Mouse (Mus musculus): ENCODE data around the gene Lce1e. TPM values are rescaled to one million over a fixed set of nuclear protein-coding genes. Genes with fewer than 3 reads are reported as not detected.
A peak's percentile ranks its signal among the peaks of the same experiment; 100 is the strongest.
"Not testable (repeated sequence)": the region's sequence is repeated elsewhere in the genome, so short reads cannot be mapped to it uniquely, and the experiment has no call there.

Lce1e gene
- total and polyA plus RNA-seq, 2 experiments from 2014 or later: not detected

GRCm38 (mm10) chr3:92715122-92715521 is 6.2 kb upstream of the Lce1e start:
- Histone ChIP-seq H3K9me3 (ENCODE audit: low read length) (no peaks in the 10 kb centered on the region), H3K9ac (replicated peaks; ENCODE audit: low read length, poor library complexity, severe bottlenecking) (no peak overlapping the region), H3K4me2 (ENCODE audit: low read depth, low read length, poor library complexity, severe bottlenecking) (no peak overlapping the region), H3K36me3 (ENCODE audit: insufficient read depth, low read length) (no peaks in the 10 kb centered on the region), H3K27me3 (ENCODE audit: insufficient read depth, low read length) (no peaks in the 10 kb centered on the region), H3K27ac (ENCODE audit: low read depth, low read length) (no peak overlapping the region), H3K4me3 (ENCODE audit: low read depth, low read length) (no peak overlapping the region), H3K4me1 (ENCODE audit: insufficient read depth, low read length) (no peaks in the 10 kb centered on the region)
- peak; percentile 37 for TF ChIP-seq CTCF (IDR thresholded peaks at IDR 0.05)
- DNase-seq (ENCODE audit: low spot score): no peak
- no peak for ATAC-seq (ENCODE audit: low FRiP score)

- Histone ChIP-seq H3K9me3 (ENCODE audit: low read length) (no peaks in the 10 kb centered on the region), H3K4me2 (ENCODE audit: low read depth, low read length, poor library complexity, severe bottlenecking) (no peak overlapping the region), H3K9ac (replicated peaks; ENCODE audit: low read length, poor library complexity, severe bottlenecking) (no peak overlapping the region), H3K4me1 (ENCODE audit: insufficient read depth, low read length) (no peaks in the 10 kb centered on the region), H3K27me3 (ENCODE audit: insufficient read depth, low read length) (no peaks in the 10 kb centered on the region), H3K4me3 (ENCODE audit: low read depth, low read length) (no peak overlapping the region), H3K36me3 (ENCODE audit: insufficient read depth, low read length) (no peaks in the 10 kb centered on the region), H3K27ac (ENCODE audit: low read depth, low read length) (no peak overlapping the region)
- WGBS: 7% methylated on average over 1 of the region's 1 CpGs
- ATAC-seq (ENCODE audit: low FRiP score): no peak
- no peak for TF ChIP-seq CTCF (IDR thresholded peaks at IDR 0.05)
- no peak for DNase-seq (ENCODE audit: low spot score)
Measured at GRCm38 (mm10) chr3:92694613-92695012, 14.3 kb downstream of the Lce1e start.

DNA sequence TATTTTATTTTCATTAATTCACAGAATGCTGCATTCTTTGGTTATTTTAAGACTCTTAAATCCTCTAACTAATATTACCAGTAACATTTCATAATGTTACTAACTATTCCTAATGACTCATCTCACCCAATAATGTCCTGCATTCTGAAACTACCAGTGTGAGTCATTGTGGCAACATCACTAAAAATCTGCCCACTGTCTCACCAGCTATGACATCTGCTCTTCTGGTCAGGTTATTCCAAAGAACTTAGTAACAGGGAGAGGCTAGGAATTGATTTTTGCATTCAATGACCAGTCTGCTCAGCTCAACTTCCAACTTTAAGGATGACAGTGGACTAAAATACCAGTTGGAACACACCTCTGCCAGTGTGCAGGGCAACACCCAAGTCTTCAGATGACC is 17.2 kb downstream of the Lce1e start:
- Histone ChIP-seq H3K4me3 (ENCODE audit: low read depth, low read length) (no peak overlapping the region), H3K27ac (ENCODE audit: low read depth, low read length) (no peak overlapping the region)

DNA sequence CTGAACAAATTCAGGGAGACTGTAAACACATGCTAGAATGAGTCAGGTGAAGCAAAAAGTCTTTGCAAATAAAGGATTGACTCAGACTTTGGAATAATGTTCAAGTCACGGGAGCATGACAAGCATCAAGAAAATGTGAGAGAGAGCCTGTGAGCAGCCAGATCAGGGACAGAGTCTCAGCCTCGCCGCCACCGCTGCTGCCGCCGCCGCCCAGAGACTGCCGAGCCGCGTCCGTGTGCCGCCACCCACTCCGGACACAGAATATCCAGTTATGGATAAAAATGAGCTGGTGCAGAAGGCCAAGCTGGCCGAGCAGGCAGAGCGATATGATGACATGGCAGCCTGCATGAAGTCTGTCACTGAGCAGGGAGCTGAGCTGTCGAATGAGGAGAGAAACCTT is 19.7 kb downstream of the Lce1e start:
- H3K36me3 ChIP-seq (ENCODE audit: insufficient read depth, low read length); H3K9ac ChIP-seq (replicated peaks; ENCODE audit: low read length, poor library complexity, severe bottlenecking); H3K27me3 ChIP-seq (ENCODE audit: insufficient read depth, low read length); H3K9me3 ChIP-seq (ENCODE audit: low read length); DNase-seq (ENCODE audit: low spot score); H3K27ac ChIP-seq (ENCODE audit: low read depth, low read length); H3K4me3 ChIP-seq (ENCODE audit: low read depth, low read length); H3K4me1 ChIP-seq (ENCODE audit: insufficient read depth, low read length); ATAC-seq (ENCODE audit: low FRiP score); H3K4me2 ChIP-seq (ENCODE audit: low read depth, low read length, poor library complexity, severe bottlenecking): not testable (repeated sequence)
- WGBS: 89% methylated on average over 16 of the region's 16 CpGs

More for the DNA sequence above, 17.2 kb downstream of the Lce1e start:
- H3K27me3 ChIP-seq (ENCODE audit: insufficient read depth, low read length): no peaks in the 10 kb centered on the region
- no peak overlapping the region for H3K9ac ChIP-seq (replicated peaks; ENCODE audit: low read length, poor library complexity, severe bottlenecking)
- no peaks in the 10 kb centered on the region for H3K36me3 ChIP-seq (ENCODE audit: insufficient read depth, low read length)
- H3K4me2 ChIP-seq (ENCODE audit: low read depth, low read length, poor library complexity, severe bottlenecking): no peak overlapping the region
- H3K4me1 ChIP-seq (ENCODE audit: insufficient read depth, low read length): no peaks in the 10 kb centered on the region
- no peak for TF ChIP-seq CTCF (IDR thresholded peaks at IDR 0.05)
- DNase-seq (ENCODE audit: low spot score) (no peak), ATAC-seq (ENCODE audit: low FRiP score) (no peak)
- H3K9me3 ChIP-seq (ENCODE audit: low read length): no peaks in the 10 kb centered on the region

DNA sequence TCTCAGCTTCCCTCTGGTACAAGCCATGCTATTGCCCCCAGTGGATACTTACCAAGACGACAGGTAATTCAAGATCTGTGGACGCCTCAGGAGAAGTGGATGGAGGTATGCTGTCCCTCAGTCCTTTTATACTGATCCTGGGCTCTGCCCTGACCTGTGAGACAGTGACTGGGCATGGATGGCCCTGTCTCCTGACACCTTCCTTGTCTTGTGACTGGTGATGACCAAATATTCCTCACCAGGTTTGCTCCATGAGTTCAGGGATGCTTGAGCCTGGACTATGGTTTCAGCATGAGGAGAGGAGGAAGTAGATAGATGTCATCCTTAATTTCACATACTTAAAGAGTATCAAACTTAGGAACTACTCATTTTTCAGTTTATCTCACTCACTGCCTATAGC is 21.8 kb downstream of the Lce1e start, which contains the start of gene Lce1d:
Gene Lce1d (minus strand): TSS at position 101 of the 400 bp plus-strand sequence.
- no peak within 1 kb of the TSS for H3K4me2 ChIP-seq (ENCODE audit: low read depth, low read length, poor library complexity, severe bottlenecking)
- WGBS: 84% methylated on average over 2 of the region's 2 CpGs
- H3K9me3 ChIP-seq (ENCODE audit: low read length): no peaks in the 10 kb centered on the region
- H3K27me3 ChIP-seq (ENCODE audit: insufficient read depth, low read length): no peaks in the 10 kb centered on the region
- H3K9ac ChIP-seq (replicated peaks; ENCODE audit: low read length, poor library complexity, severe bottlenecking): no peak within 1 kb of the TSS
- H3K4me1 ChIP-seq (ENCODE audit: insufficient read depth, low read length): no peaks in the 10 kb centered on the region
- no peak within 1 kb of the TSS for H3K27ac ChIP-seq (ENCODE audit: low read depth, low read length)
- ATAC-seq (ENCODE audit: low FRiP score) (no peak), DNase-seq (ENCODE audit: low spot score) (no peak)
- TF ChIP-seq CTCF (IDR thresholded peaks at IDR 0.05): no peak
- no peak within 1 kb of the TSS for H3K4me3 ChIP-seq (ENCODE audit: low read depth, low read length)
- no peaks in the 10 kb centered on the region for H3K36me3 ChIP-seq (ENCODE audit: insufficient read depth, low read length)

- H3K4me1 ChIP-seq (ENCODE audit: insufficient read depth, low read length): no peaks in the 10 kb centered on the region
Measured at GRCm38 (mm10) chr3:92678947-92679346, 29.9 kb downstream of the Lce1e start, which contains the start of gene Lce1c. Gene Lce1c, plus strand, starts transcription at chr3:92679247.

More at GRCm38 (mm10) chr3:92678947-92679346, 29.9 kb downstream of the Lce1e start, which contains the start of gene Lce1c:
- no peaks in the 10 kb centered on the region for H3K27me3 ChIP-seq (ENCODE audit: insufficient read depth, low read length)
- WGBS: 89% methylated on average over 4 of the region's 4 CpGs
- H3K36me3 ChIP-seq (ENCODE audit: insufficient read depth, low read length): no peaks in the 10 kb centered on the region
- no peak within 1 kb of the TSS for H3K27ac ChIP-seq (ENCODE audit: low read depth, low read length)
- no peak within 1 kb of the TSS for H3K4me2 ChIP-seq (ENCODE audit: low read depth, low read length, poor library complexity, severe bottlenecking)
- no peaks in the 10 kb centered on the region for H3K9me3 ChIP-seq (ENCODE audit: low read length)
- no peak for TF ChIP-seq CTCF (IDR thresholded peaks at IDR 0.05)
- DNase-seq (ENCODE audit: low spot score) (no peak), ATAC-seq (ENCODE audit: low FRiP score) (no peak)
- H3K9ac ChIP-seq (replicated peaks; ENCODE audit: low read length, poor library complexity, severe bottlenecking): no peak within 1 kb of the TSS
- no peak within 1 kb of the TSS for H3K4me3 ChIP-seq (ENCODE audit: low read depth, low read length)
